Mouse (Mus musculus) c-Kit-positive CD71-positive TER-119-positive erythroid progenitor cells, embryonic 14.5 days (primary cell): Measurements from ENCODE around the gene Serpinb9.
"Not testable (repeated sequence)": the region's sequence is repeated elsewhere in the genome, so short reads cannot be mapped to it uniquely, and the experiment has no call there.

Experiments
- DNase-seq: peaks from one replicate; pipeline ENCODE4 v3.0.0-alpha.2; 2013; ENCODE audit warnings: low spot score

Serpinb9 gene

DNA sequence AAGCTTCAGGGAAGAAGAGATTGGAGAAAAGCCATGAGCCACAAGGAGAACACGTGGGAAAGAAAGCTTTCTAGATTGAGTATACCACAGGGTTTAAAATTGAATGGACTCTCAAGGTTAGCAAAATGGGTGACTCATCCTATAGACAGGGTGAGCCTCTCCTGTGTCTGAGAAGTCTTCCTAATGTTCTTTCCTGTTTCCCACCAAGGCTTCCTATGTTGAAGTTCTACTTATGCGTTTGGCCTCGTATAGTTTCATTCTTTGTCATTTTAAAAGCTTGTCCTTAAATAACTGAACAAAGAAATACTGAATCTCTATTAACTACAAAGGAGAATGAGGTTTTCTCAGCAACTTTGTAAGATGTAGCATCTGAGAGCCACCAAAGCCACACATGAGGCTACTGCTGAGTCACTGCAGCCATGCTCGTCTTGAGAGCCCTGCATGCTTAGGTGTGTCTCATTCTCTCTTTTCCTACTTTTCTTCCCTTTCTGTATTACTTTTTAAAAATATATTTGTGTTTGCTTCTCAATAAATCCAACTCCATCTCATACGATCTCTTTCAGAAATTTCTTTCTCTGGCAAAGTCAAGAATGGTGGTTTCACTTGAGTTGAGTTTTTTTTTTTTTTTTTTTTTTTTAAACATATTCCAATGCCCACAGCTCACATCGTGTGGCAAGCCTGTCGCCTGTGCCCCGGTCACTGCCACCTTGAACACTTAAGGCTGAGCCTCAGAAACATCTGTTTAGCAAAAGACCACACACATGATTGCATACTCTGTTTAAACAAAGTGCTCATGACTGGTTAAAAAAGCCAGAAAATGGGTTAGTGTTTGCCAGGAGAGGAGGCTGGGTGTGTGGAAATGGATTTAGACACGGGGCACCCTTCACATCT is 718 bp downstream of the Serpinb9 start:
- peak; percentile 57 for DNase-seq

GRCm38 (mm10) chr13:33004414-33005105 is 1.5 kb downstream of the Serpinb9 start:
- peak; percentile 85 for DNase-seq

DNA sequence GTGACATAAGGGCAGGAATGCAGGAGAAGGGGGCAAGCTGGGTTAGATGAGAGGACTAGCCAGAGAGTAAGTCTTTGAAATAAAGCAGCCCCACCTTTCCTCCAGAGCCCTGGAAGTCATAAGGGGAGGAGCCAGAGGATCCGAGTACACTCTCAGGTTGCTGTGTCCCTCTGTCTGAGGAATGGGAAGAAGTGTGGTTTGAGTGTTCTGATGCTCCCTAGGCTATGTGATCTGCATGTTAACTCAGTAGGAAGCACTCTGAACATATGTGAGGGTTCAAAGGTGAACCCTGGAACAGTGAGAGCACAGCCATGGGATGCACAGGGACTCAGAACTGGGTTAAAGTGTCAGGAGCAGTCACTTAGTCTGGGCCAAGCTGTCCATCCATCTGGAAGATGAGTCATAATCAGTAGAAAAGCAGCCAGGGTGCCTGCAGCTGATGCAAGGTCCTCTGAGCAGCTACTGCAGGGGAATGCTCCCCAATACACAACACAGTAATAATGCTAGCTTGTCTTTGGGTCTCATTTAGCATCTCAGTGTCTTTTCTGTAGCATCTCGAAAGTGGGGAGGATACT is 2.5 kb downstream of the Serpinb9 start:
- DNase-seq: no peak

- DNase-seq: no peak
These were observed 3.5 kb downstream of the Serpinb9 start for GRCm38 (mm10) chr13:33006555-33006954.

DNA sequence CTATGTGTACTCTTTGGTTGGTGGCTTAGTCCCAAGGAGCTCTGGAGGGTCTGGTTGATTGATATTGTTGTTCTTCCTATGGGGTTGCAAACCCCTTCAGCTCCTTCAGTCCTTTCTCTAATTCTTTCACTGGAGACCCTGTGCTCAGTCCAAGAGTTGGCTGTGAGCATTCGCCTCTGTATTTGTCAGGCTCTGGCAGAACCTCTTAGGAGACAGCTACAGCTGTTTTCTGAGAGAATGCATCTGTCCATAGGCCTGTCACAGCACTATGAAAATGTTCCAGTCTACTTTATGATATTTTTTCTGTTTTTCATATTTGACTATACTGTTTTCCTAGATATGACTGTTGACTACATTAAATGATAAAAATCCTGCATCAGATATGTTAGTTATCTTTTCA is 9.3 kb downstream of the Serpinb9 start:
- DNase-seq: no peak

DNA sequence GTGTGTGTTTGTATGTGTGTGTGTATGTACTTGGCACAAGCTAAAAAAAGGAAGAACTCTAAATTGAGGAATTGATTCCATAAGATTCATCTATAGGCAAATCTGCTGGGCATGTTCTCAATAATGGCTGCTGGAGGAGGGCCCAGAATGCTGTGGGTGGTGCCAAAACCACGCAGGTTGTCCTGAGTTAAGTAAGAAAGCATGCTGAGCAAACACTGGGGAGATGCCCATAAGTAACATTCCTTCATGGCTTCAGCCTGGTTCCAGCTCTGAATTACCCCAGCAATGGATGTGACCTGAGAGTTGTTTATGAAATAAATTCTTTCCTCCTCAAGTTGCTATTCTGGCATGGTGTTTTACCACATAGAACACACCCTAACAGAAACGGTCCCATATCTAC is 10.2 kb downstream of the Serpinb9 start:
- no peak for DNase-seq

- DNase-seq: no peak
These were observed 19.3 kb downstream of the Serpinb9 start for GRCm38 (mm10) chr13:33022371-33022770.

- DNase-seq: peak; percentile 15
These were observed 23.5 kb downstream of the Serpinb9 start for GRCm38 (mm10) chr13:33026427-33027057.

- DNase-seq: no peak
These were observed 24.2 kb downstream of the Serpinb9 start, which contains the start of gene Serpinb9b for GRCm38 (mm10) chr13:33027244-33027643. Serpinb9b (plus strand) TSS chr13:33027416.

GRCm38 (mm10) chr13:33028146-33028545 is 25.1 kb downstream of the Serpinb9 start:
- no peak for DNase-seq

DNA sequence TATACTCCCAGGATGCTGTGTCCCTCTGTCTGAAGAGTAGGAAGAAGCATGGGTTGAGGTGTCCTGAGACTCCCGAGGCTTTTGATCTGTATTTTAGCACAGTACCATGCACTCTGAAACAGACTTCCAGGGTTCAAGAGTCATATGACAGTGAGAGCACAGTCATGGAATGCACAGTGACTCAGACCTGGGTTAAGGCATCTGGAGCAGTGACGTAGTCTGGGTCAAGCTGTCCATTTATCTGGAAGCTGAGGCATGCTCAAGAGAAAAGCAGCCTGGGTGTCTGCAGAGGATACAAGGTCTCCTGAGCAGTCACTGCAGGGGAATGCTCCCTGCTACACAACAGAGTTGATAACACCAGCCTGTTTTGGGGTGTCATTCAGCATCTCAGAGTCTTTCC is 25.5 kb downstream of the Serpinb9 start:
- DNase-seq: no peak

GRCm38 (mm10) chr13:33029478-33029877 is 26.4 kb downstream of the Serpinb9 start:
- not testable (repeated sequence) for DNase-seq

DNA sequence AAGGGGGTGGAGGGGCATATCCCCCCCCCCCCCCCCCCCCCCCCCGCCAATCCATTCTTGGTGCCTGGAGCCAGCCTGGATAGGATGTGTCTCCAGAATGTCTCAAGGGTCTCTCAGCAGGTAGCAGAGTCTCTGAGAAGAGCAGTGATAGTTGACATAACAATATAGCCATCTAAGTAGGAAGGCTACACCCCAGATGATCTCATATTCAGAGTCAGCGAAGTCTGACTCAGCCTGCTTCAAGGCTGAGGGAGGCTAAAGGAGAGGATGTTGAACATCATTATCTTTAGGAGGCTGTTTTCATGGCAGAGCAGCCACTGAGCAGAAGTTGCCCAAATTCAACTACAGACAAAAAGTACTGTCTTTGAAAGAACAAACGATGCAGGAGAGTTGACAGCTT is 27.2 kb downstream of the Serpinb9 start:
- no peak for DNase-seq

DNA sequence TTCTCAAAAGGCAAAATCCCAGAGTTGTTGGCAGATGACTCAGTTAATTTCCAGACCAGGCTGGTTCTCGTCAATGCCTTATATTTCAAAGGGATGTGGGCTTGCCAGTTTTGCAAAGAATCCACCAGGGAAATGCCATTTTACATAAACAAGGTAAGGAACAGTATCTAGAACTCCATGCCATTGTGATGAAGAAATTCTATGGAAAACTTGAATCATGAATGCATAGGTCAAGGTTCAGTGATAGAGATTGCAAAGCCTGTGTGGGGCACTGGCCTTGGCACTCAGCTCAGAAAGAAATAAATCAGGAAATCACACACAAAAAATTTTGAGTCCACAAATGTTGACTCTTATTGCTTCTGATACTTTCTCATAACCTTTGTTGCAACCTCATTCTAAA is 32.5 kb downstream of the Serpinb9 start:
- no peak for DNase-seq

GRCm38 (mm10) chr13:33043542-33043941 is 40.5 kb downstream of the Serpinb9 start:
- DNase-seq: no peak

- DNase-seq: no peak
These were observed 44.2 kb downstream of the Serpinb9 start for GRCm38 (mm10) chr13:33047234-33047633.

DNA sequence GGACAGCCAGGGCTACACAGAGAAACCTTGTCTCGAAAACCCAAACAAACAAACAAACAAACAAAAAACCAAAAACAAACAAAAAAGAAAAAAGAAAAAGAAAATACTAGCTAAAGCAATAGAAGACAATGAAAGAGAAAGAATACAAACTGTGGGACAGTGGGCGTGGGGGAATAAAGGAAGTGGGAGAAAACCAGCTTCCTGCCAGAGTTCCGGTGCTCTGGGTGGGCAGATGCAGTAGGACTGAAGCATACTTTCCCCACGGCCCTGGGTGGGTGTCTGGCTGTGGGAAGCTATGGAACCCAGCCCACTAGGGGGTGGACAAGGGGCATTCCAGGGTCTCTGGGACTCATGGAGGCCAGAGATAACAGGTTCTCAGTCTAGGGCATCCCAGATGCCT is 45.1 kb downstream of the Serpinb9 start:
- no peak for DNase-seq

DNA sequence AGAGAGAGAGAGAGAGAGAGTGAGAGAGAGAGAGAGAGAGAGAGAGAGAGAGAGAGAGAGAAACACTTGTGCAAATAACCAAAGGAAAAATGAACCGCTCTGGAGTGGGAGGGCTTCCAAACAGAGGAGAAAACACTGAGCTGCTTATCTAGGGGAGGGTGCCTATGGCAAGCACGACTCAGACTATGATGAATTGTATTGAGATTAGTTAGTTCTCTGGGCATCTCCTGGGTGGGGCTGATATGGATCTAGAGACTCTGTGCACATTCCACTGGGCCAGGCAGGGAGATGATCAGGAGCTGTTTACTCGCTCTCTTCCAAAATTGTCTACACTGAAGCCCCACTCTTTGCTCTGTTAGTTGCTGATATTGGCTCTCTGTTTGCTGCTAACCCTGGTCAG is 48.6 kb downstream of the Serpinb9 start:
- DNase-seq: no peak

- DNase-seq: no peak
These were observed 60.0 kb downstream of the Serpinb9 start for GRCm38 (mm10) chr13:33063048-33063447.
